Mouse (Mus musculus) forebrain, embryonic 13.5 days (tissue): ENCODE results near the gene Gpsm3. TPM values are rescaled to one million over a fixed set of nuclear protein-coding genes. Genes with fewer than 3 reads are reported as not detected.

Source experiments
- ATAC-seq: fragments of 200-750 bp; cut with Nextera tagmentation; 2 replicates; pipeline ENCODE4 v1.8.0; 2017
- H3K27ac ChIP-seq: fragments of 300-500 bp; sonication (generic); 2 replicates; pipeline ENCODE4 v1.5.1; 2015; ENCODE audit warnings: inconsistent platforms, mild to moderate bottlenecking, moderate library complexity
- H3K27me3 ChIP-seq: fragments of 300-500 bp; sonication (generic); 2 replicates; pipeline ENCODE4 v1.6.1; 2015; ENCODE audit warnings: mild to moderate bottlenecking, inconsistent platforms
- H3K36me3 ChIP-seq: fragments of 300-500 bp; sonication (generic); 2 replicates; pipeline ENCODE4 v1.6.1; 2015; ENCODE audit warnings: mild to moderate bottlenecking, inconsistent platforms; ENCODE audit not compliant: poor library complexity, severe bottlenecking
- H3K4me1 ChIP-seq: fragments of 300-500 bp; sonication (generic); 2 replicates; pipeline ENCODE4 v1.6.1; 2015; ENCODE audit warnings: inconsistent platforms
- H3K4me2 ChIP-seq: fragments of 300-500 bp; sonication (generic); 2 replicates; pipeline ENCODE4 v1.6.1; 2015; ENCODE audit warnings: inconsistent platforms, mild to moderate bottlenecking, moderate library complexity
- H3K4me3 ChIP-seq: fragments of 300-500 bp; sonication (generic); 2 replicates; pipeline ENCODE4 v1.5.1; 2015; ENCODE audit warnings: mild to moderate bottlenecking, inconsistent platforms
- H3K9ac ChIP-seq: fragments of 300-500 bp; sonication (generic); 2 replicates; pipeline ENCODE4 v1.6.1; 2015; ENCODE audit warnings: mild to moderate bottlenecking, inconsistent platforms
- H3K9me3 ChIP-seq: fragments of 300-500 bp; sonication (generic); replicated peaks from 2 replicates; pipeline ENCODE4 v1.6.1; 2016; ENCODE audit warnings: inconsistent platforms
- WGBS: fragments of 180-500 bp; shearing (Covaris S2); methylation state at CpG from one replicate; pipeline ENCODE4 v1.1.7; 2015; 5-methylcytosine and 5-hydroxymethylcytosine counted together
- polyA plus RNA-seq: library from polyadenylated mRNA; unstranded; fragments of >200 nt; fragmentation: Nextera tagmentation; extraction: Ambion mirVana; gene quantifications from 2 replicates; pipeline ENCODE4 v1.2.1, GENCODE M21; 2015

Gene Gpsm3
- polyA plus RNA-seq, 1 experiment from 2014 or later, result 2.4 TPM

- Histone ChIP-seq H3K4me3 (peak overlapping the region; percentile 85), H3K27ac (peak overlapping the region; percentile 99), H3K36me3 (peaks cover 24% of the 10 kb centered on the region), H3K27me3 (no peaks in the 10 kb centered on the region), H3K4me1 (peaks cover 72% of the 10 kb centered on the region), H3K9me3 (no peaks in the 10 kb centered on the region), H3K4me2 (peak overlapping the region; percentile 97), H3K9ac (peak overlapping the region; percentile 99)
- ATAC-seq, result peak; percentile 44
- 0% methylated on average over 17 of the region's 35 CpGs for WGBS
Measured at GRCm38 (mm10) chr17:34591994-34592375, 2.4 kb downstream of the Gpsm3 start.

- H3K4me3 ChIP-seq, result peak overlapping the region; percentile 85
- H3K27ac ChIP-seq, result peak overlapping the region; percentile 99
- ATAC-seq, result peak; percentile 25; the same call in 1 of the 2 replicates
- H3K9ac ChIP-seq, result peak overlapping the region; percentile 99
- H3K4me1 ChIP-seq, result peaks cover 73% of the 10 kb centered on the region
- H3K9me3 ChIP-seq, result no peaks in the 10 kb centered on the region
- 1% methylated on average over 29 of the region's 32 CpGs for WGBS
- peaks cover 24% of the 10 kb centered on the region for H3K36me3 ChIP-seq
- H3K4me2 ChIP-seq, result peak overlapping the region; percentile 97
- H3K27me3 ChIP-seq, result no peaks in the 10 kb centered on the region
Measured at GRCm38 (mm10) chr17:34592581-34593549, 3.3 kb downstream of the Gpsm3 start.

- no peaks in the 10 kb centered on the region for H3K9me3 ChIP-seq
- WGBS, result 46% methylated on average over 32 of the region's 34 CpGs
- peak overlapping the region; percentile 99 for H3K27ac ChIP-seq
- peak overlapping the region; percentile 97 for H3K4me2 ChIP-seq
- peaks cover 24% of the 10 kb centered on the region for H3K36me3 ChIP-seq
- peak overlapping the region; percentile 85 for H3K4me3 ChIP-seq
- H3K9ac ChIP-seq, result peak overlapping the region; percentile 99
- no peaks in the 10 kb centered on the region for H3K27me3 ChIP-seq
- ATAC-seq, result no peak
- H3K4me1 ChIP-seq, result peaks cover 67% of the 10 kb centered on the region
Measured at GRCm38 (mm10) chr17:34593752-34594525, 4.3 kb downstream of the Gpsm3 start.

- H3K9me3 ChIP-seq, result no peaks in the 10 kb centered on the region
- no peak overlapping the region for H3K27ac ChIP-seq
- H3K36me3 ChIP-seq, result peaks cover 39% of the 10 kb centered on the region
- H3K4me3 ChIP-seq, result no peak overlapping the region
- WGBS, result 83% methylated on average over 8 of the region's 8 CpGs
- H3K4me1 ChIP-seq, result peaks cover 47% of the 10 kb centered on the region
- no peak for ATAC-seq
- no peak overlapping the region for H3K4me2 ChIP-seq
- no peaks in the 10 kb centered on the region for H3K27me3 ChIP-seq
- H3K9ac ChIP-seq, result 0 out of 2 replicates have a peak overlapping the region, but pooled peaks have one; percentile 16
Measured at GRCm38 (mm10) chr17:34596098-34596497, 6.5 kb downstream of the Gpsm3 start.

- H3K9ac ChIP-seq, result peak within 1 kb of the TSS; percentile 46; the same call in 1 of the 2 replicates
- peaks cover 50% of the 10 kb centered on the region for H3K4me1 ChIP-seq
- H3K27me3 ChIP-seq, result no peaks in the 10 kb centered on the region
- H3K4me2 ChIP-seq, result no peak within 1 kb of the TSS
- no peak within 1 kb of the TSS for H3K4me3 ChIP-seq
- WGBS, result 25% methylated on average over 6 of the region's 6 CpGs
- ATAC-seq, result no peak
- no peaks in the 10 kb centered on the region for H3K9me3 ChIP-seq
- peak within 1 kb of the TSS; percentile 19; the same call in 1 of the 2 replicates for H3K27ac ChIP-seq
- peaks cover 47% of the 10 kb centered on the region for H3K36me3 ChIP-seq
Measured at GRCm38 (mm10) chr17:34597566-34598095, 8.0 kb downstream of the Gpsm3 start, which contains the start of gene Ager. Ager (plus strand) TSS chr17:34597862.

- H3K36me3 ChIP-seq, result peaks cover 37% of the 10 kb centered on the region
- WGBS, result 78% methylated on average over 9 of the region's 9 CpGs
- no peaks in the 10 kb centered on the region for H3K27me3 ChIP-seq
- peaks cover 36% of the 10 kb centered on the region for H3K4me1 ChIP-seq
- H3K4me2 ChIP-seq, result no peak overlapping the region
- H3K9me3 ChIP-seq, result no peaks in the 10 kb centered on the region
- no peak overlapping the region for H3K9ac ChIP-seq
- no peak overlapping the region for H3K4me3 ChIP-seq
- ATAC-seq, result no peak
- H3K27ac ChIP-seq, result no peak overlapping the region
Measured at GRCm38 (mm10) chr17:34599891-34600290, 10.3 kb downstream of the Gpsm3 start.

- Histone ChIP-seq H3K36me3 (peaks cover 23% of the 10 kb centered on the region), H3K9ac (peak overlapping the region; percentile 89; the same call in 1 of the 2 replicates), H3K27ac (no peak overlapping the region), H3K27me3 (no peaks in the 10 kb centered on the region), H3K4me1 (peaks cover 37% of the 10 kb centered on the region), H3K9me3 (no peaks in the 10 kb centered on the region), H3K4me3 (peak overlapping the region; percentile 83), H3K4me2 (peak overlapping the region; percentile 76)
- WGBS, result 92% methylated on average over 12 of the region's 12 CpGs
- ATAC-seq, result no peak
Measured at GRCm38 (mm10) chr17:34601796-34602195, 12.2 kb downstream of the Gpsm3 start.

- Histone ChIP-seq H3K4me2 (peak within 1 kb of the TSS; percentile 99), H3K4me1 (peaks cover 45% of the 10 kb centered on the region), H3K36me3 (peaks cover 26% of the 10 kb centered on the region), H3K4me3 (peak within 1 kb of the TSS; percentile 93), H3K27ac (peak within 1 kb of the TSS; percentile 91), H3K9ac (peak within 1 kb of the TSS; percentile 96), H3K9me3 (no peaks in the 10 kb centered on the region), H3K27me3 (no peaks in the 10 kb centered on the region)
- peak; percentile 97 for ATAC-seq
- WGBS, result under 1% methylated on average over 30 of the region's 30 CpGs
Measured at GRCm38 (mm10) chr17:34603375-34604060, 13.9 kb downstream of the Gpsm3 start, which contains the start of gene Rnf5. Rnf5 (minus strand) TSS chr17:34603690.

- ATAC-seq, result peak; percentile 82
- no peaks in the 10 kb centered on the region for H3K9me3 ChIP-seq
- WGBS, result 0% methylated on average over 34 of the region's 35 CpGs
Measured at GRCm38 (mm10) chr17:34604061-34604508, 14.5 kb downstream of the Gpsm3 start, which contains the start of gene Agpat1. Agpat1 (plus strand) TSS chr17:34604262.

GRCm38 (mm10) chr17:34604511-34605237 lies 15.1 kb downstream of the Gpsm3 start:
- Histone ChIP-seq H3K9me3 (no peaks in the 10 kb centered on the region), H3K4me2 (peak overlapping the region; percentile 99), H3K4me1 (peaks cover 51% of the 10 kb centered on the region), H3K27me3 (no peaks in the 10 kb centered on the region), H3K9ac (peak overlapping the region; percentile 96), H3K4me3 (peak overlapping the region; percentile 93), H3K36me3 (peaks cover 25% of the 10 kb centered on the region), H3K27ac (peak overlapping the region; percentile 91)
- 15% methylated on average over 24 of the region's 24 CpGs for WGBS
- ATAC-seq, result no peak

More at GRCm38 (mm10) chr17:34604061-34604508, 14.5 kb downstream of the Gpsm3 start, which contains the start of gene Agpat1:
- Histone ChIP-seq H3K9ac (peak within 1 kb of the TSS; percentile 96), H3K4me2 (peak within 1 kb of the TSS; percentile 99), H3K36me3 (peaks cover 26% of the 10 kb centered on the region), H3K4me3 (peak within 1 kb of the TSS; percentile 93), H3K27ac (peak within 1 kb of the TSS; percentile 91), H3K27me3 (no peaks in the 10 kb centered on the region), H3K4me1 (peaks cover 51% of the 10 kb centered on the region)
